Mouse (Mus musculus): ENCODE data around the gene Gabpb1.
A peak's percentile ranks its signal among the peaks of the same experiment; 100 is the strongest.

Gene Gabpb1

GRCm38 (mm10) chr2:126676122-126676515 is at the start of gene Gabpb1:
Gene Gabpb1 (minus strand): TSS chr2:126676337.
- DNase-seq (ENCODE audit: low read depth, low spot score) = no peak

- DNase-seq (ENCODE audit: low read depth, low spot score) = no peak
Observed at GRCm38 (mm10) chr2:126712950-126713349, 36.8 kb upstream of the Gabpb1 start.

GRCm38 (mm10) chr2:126712526-126712925 is 36.4 kb upstream of the Gabpb1 start:
- DNase-seq (ENCODE audit: low read depth, low spot score) = no peak

- DNase-seq (ENCODE audit: low read depth, low spot score) = no peak
Observed at GRCm38 (mm10) chr2:126708361-126708760, 32.2 kb upstream of the Gabpb1 start.

GRCm38 (mm10) chr2:126707438-126707779 is 31.3 kb upstream of the Gabpb1 start:
- no peak for DNase-seq (ENCODE audit: low read depth, low spot score)

GRCm38 (mm10) chr2:126706759-126707437 is 30.8 kb upstream of the Gabpb1 start, which contains the start of gene Usp8:
Gene Usp8 (plus strand): TSS chr2:126707328.
- DNase-seq (ENCODE audit: low read depth, low spot score) = peak; percentile 98

- DNase-seq (ENCODE audit: low read depth, low spot score) = no peak
Observed at GRCm38 (mm10) chr2:126695285-126695684, 19.1 kb upstream of the Gabpb1 start.

GRCm38 (mm10) chr2:126691290-126691689 is 15.2 kb upstream of the Gabpb1 start:
- no peak for DNase-seq (ENCODE audit: low read depth, low spot score)

GRCm38 (mm10) chr2:126682937-126683336 is 6.8 kb upstream of the Gabpb1 start:
- DNase-seq (ENCODE audit: low read depth, low spot score) = no peak

GRCm38 (mm10) chr2:126682333-126682732 is 6.2 kb upstream of the Gabpb1 start:
- no peak for DNase-seq (ENCODE audit: low read depth, low spot score)

GRCm38 (mm10) chr2:126677366-126677765 is 1.2 kb upstream of the Gabpb1 start:
- DNase-seq (ENCODE audit: low read depth, low spot score) = peak; percentile 47

- DNase-seq (ENCODE audit: low read depth, low spot score) = peak; percentile 94
Observed at GRCm38 (mm10) chr2:126675169-126676121, 692 bp downstream of the Gabpb1 start.

- DNase-seq (ENCODE audit: low read depth, low spot score) = peak; percentile 76
Observed at GRCm38 (mm10) chr2:126674441-126675168, 1.5 kb downstream of the Gabpb1 start.

GRCm38 (mm10) chr2:126673317-126674242 is 2.6 kb downstream of the Gabpb1 start:
- DNase-seq (ENCODE audit: low read depth, low spot score) = no peak

- DNase-seq (ENCODE audit: low read depth, low spot score) = no peak
Observed at GRCm38 (mm10) chr2:126668621-126669252, 7.4 kb downstream of the Gabpb1 start.

GRCm38 (mm10) chr2:126665984-126666383 is 10.2 kb downstream of the Gabpb1 start:
- DNase-seq (ENCODE audit: low read depth, low spot score) = no peak

GRCm38 (mm10) chr2:126663481-126663880 is 12.7 kb downstream of the Gabpb1 start:
- peak; percentile 57 for DNase-seq (ENCODE audit: low read depth, low spot score)

- DNase-seq (ENCODE audit: low read depth, low spot score) = no peak
Observed at GRCm38 (mm10) chr2:126652929-126653328, 23.2 kb downstream of the Gabpb1 start.

GRCm38 (mm10) chr2:126647762-126648161 is 28.4 kb downstream of the Gabpb1 start:
- DNase-seq (ENCODE audit: low read depth, low spot score) = no peak

- no peak for DNase-seq (ENCODE audit: low read depth, low spot score)
Observed at GRCm38 (mm10) chr2:126646461-126646860, 29.7 kb downstream of the Gabpb1 start.
